Mouse (Mus musculus) Patski (cell line): ENCODE data around the gene Tnfrsf13b. TPM values are rescaled to one million over a fixed set of nuclear protein-coding genes. Genes with fewer than 3 reads are reported as not detected.

Source experiments
- ATAC-seq: fragments of 100-300 bp; one replicate; pipeline ENCODE4 v1.8.0; 2021
- CTCF ChIA-PET: fragments of 350-600 bp; sonication (Branson Sonifier 250); formaldehyde crosslinking; loops from one replicate; lab custom pipeline; 2022; ENCODE audit warnings: inconsistent platforms; lab: Charles Lee
- POLR2A ChIA-PET: fragments of 350-600 bp; sonication (Branson Sonifier 250); formaldehyde crosslinking; loops from one replicate; lab custom pipeline; 2022; ENCODE audit warnings: antibody characterized with exemption, inconsistent platforms; lab: Charles Lee
- DNase-seq: peaks from one replicate; pipeline ENCODE4 v3.0.0-alpha.2; 2011; ENCODE audit warnings: low read depth, low spot score
- H3K27me3 ChIP-seq: fragments of 371-371 bp; one replicate; pipeline ENCODE4 v1.5.1; 2021
- CTCF ChIP-seq: fragments of 100-300 bp; IDR thresholded peaks from one replicate; pipeline ENCODE4 v1.5.1; 2021
- in situ Hi-C: fragments of 300-500 bp; cut with MboI; formaldehyde crosslinking; loops from 3 replicates; pipeline ENCODE4 v1.11.1; 2018; ENCODE audit warnings: low pct_unique_long_range_greater_than_20kb, mixed read lengths
- polyA plus RNA-seq: library from polyadenylated mRNA; unstranded; gene quantifications from one replicate; pipeline ENCODE4 v1.2.3, GENCODE M21; 2021

Tnfrsf13b gene
- polyA plus RNA-seq, 1 experiment from 2014 or later: not detected

GRCm38 (mm10) chr11:61147300-61147683, 20.7 kb downstream of the Tnfrsf13b start:
- no peak for TF ChIP-seq CTCF
- ChIA-PET POLR2A (no interaction called here), CTCF (no interaction called here)
- peaks cover 5% of the 10 kb centered on the region for H3K27me3 ChIP-seq
- ATAC-seq (no peak), DNase-seq (no peak)
- in situ Hi-C loops: no loop called here

DNA sequence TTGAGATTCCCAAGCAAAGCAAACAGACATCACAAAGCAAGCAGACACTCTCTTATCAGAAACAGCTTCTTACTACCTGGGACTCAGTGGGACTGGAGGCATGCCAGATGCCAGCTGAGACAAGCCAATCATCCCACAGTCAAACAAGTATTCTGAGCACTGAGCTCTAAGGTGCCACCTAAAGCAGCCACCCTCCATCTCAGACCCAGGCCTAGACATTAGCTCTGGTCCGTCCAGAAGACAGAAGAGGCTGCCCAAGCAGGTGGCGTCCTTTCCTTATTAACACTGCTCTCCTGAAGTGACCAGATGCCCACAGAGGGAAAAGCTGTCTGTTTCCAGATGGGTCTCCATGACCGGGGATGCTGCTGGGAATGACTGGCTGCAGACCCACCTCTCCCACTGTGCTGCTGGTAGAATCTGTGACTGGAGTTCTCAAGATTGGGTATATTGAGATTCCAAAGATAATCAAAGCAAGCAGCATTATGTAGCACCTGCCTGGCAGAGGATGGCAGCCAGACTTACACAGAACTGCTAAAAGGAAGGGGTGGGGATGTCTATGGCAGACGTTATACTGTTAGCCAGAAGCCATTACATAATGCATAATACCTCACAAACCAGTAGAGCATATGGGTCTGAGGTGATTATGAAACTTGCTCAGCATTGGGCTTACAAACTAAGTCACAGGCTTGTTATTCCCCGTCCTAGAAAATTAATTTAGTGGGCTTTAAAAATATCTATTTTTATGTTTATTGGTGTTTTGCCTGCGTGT, 23.9 kb downstream of the Tnfrsf13b start:
- no peak for TF ChIP-seq CTCF
- CTCF ChIA-PET: no interaction called here
- ATAC-seq: no peak
- DNase-seq: no peak
- in situ Hi-C loops: no loop called here
- H3K27me3 ChIP-seq: no peaks in the 10 kb centered on the region
- POLR2A ChIA-PET: no interaction called here

GRCm38 (mm10) chr11:61155727-61156126, 29.2 kb downstream of the Tnfrsf13b start:
- no peak for TF ChIP-seq CTCF
- no peaks in the 10 kb centered on the region for H3K27me3 ChIP-seq
- in situ Hi-C loops: loop anchor here (5.0 kb wide), 2 partner anchors 48 to 1468 kb away; no protein-coding TSS in a partner anchor
- ChIA-PET CTCF (interaction anchor here (1.4 kb wide), 1 partner anchor 26 kb away, joined by 3 read pairs; no protein-coding TSS in a partner anchor), POLR2A (interaction anchor here (0.8 kb wide), 1 partner anchor 20 kb away, joined by 3 read pairs; no protein-coding TSS in a partner anchor)
- no peak for ATAC-seq
- DNase-seq: no peak

DNA sequence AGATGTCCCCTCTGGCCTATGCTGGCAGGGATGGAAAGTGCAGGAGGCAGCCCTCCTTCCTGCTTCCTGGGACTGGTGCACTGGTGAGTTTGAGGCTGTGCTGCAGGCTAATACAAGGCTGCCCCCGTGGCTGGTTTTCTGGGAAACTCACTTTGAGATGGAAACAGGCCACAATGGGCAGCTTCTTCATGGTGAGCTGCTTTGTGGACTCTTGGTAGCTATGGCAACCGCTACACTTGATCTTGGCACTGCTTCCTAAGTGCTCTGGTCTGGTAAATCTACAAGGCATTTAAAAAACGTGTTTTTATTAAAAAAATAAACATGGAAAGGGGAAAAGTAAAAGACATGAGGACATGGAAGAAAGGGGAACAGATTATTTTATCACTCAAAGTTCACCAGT, 31.6 kb downstream of the Tnfrsf13b start:
- no peaks in the 10 kb centered on the region for H3K27me3 ChIP-seq
- CTCF ChIA-PET: interaction anchor here (1.5 to 1.8 kb wide), 2 partner anchors 12 to 54 kb away, joined by 5 read pairs; no protein-coding TSS in a partner anchor
- in situ Hi-C loops: loop anchor here (5.0 kb wide), 2 partner anchors 51 to 1471 kb away; no protein-coding TSS in a partner anchor
- no peak for TF ChIP-seq CTCF
- DNase-seq (no peak), ATAC-seq (no peak)
- POLR2A ChIA-PET: no interaction called here

- POLR2A ChIA-PET: no interaction called here
- no peak for DNase-seq
- no peak for TF ChIP-seq CTCF
- in situ Hi-C loops: loop anchor here (5.0 kb wide), 2 partner anchors 53 to 1473 kb away; no protein-coding TSS in a partner anchor
- H3K27me3 ChIP-seq: no peaks in the 10 kb centered on the region
- CTCF ChIA-PET: no interaction called here
- no peak for ATAC-seq
Observed at GRCm38 (mm10) chr11:61159796-61160732, 33.5 kb downstream of the Tnfrsf13b start.

DNA sequence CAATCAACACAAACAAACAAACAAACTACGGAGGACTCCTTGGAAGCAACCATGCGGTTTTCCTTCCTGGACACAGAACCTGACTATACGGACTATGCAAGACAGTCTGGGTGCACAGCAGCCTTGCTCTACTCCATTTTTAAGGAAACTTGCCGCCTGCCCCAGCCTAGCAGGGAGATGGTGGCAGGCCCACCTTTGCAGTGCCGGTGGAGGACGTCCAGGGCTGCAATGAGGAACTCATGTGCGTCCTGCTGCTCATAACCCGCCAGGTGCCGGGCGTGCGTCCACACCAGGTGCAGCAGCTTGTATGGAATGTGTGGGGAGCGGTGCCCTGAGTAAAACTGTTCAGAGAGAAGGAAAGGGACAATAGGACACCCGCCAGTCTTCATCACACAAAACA, 34.6 kb downstream of the Tnfrsf13b start:
- POLR2A ChIA-PET: no interaction called here
- ATAC-seq: no peak
- CTCF ChIA-PET: no interaction called here

GRCm38 (mm10) chr11:61162776-61163175, 36.2 kb downstream of the Tnfrsf13b start:
- DNase-seq (no peak), ATAC-seq (no peak)
- no peaks in the 10 kb centered on the region for H3K27me3 ChIP-seq
- in situ Hi-C loops: no loop called here
- CTCF ChIA-PET: no interaction called here
- POLR2A ChIA-PET: interaction anchor here (0.6 kb wide), 1 partner anchor 31 kb away, joined by 3 read pairs; no protein-coding TSS in a partner anchor
- TF ChIP-seq CTCF: no peak

More for the DNA sequence above, 34.6 kb downstream of the Tnfrsf13b start:
- TF ChIP-seq CTCF: no peak
- DNase-seq: no peak
- H3K27me3 ChIP-seq: no peaks in the 10 kb centered on the region
- in situ Hi-C loops: no loop called here

DNA sequence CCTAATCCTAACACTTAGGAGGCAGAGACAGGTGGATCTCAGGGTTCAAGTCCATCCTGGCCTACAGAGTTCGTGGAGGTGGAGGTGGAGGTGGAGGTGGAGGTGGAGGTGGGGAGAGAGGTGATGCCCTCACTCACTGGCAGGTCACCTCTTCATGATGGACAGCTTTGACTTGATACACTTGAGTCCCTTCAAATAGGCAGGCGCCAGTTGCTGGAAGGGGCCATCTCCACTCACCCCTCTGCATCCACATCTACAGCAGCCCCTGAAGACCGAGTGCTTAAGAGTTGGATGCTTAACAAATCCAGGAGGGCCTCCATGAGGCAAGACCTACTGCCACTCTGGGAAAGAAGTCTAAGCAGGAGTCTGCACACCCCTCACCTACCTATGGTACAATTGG, 36.8 kb downstream of the Tnfrsf13b start:
- no peaks in the 10 kb centered on the region for H3K27me3 ChIP-seq
- ATAC-seq (no peak), DNase-seq (no peak)
- ChIA-PET POLR2A (no interaction called here), CTCF (no interaction called here)
- in situ Hi-C loops: no loop called here
- TF ChIP-seq CTCF: no peak

GRCm38 (mm10) chr11:61164366-61164765, 37.8 kb downstream of the Tnfrsf13b start:
- no peaks in the 10 kb centered on the region for H3K27me3 ChIP-seq
- no peak for TF ChIP-seq CTCF
- in situ Hi-C loops: no loop called here
- ChIA-PET CTCF (interaction anchor here (0.9 kb wide), 1 partner anchor 51 kb away, joined by 4 read pairs; no protein-coding TSS in a partner anchor), POLR2A (no interaction called here)
- DNase-seq: no peak
- no peak for ATAC-seq

DNA sequence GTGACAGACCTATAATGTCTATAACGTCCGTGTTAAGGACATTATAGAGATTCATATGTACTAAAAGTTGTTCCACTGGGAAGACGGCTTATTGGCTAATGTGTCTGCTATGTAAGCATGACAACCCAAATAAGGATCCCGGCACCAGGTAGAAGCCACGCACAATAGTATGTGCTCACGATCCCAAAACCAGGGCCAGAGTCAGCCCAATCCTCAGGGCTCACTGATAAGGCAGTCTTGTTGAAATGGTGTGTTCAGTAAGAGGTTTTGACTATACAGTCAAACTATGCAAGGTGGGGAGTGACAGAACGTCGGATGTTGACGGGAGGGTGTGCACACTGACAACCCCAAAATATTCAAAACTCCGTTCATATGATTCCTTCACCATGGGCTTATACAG, 38.3 kb downstream of the Tnfrsf13b start:
- ChIA-PET CTCF (no interaction called here), POLR2A (no interaction called here)
- no peak for TF ChIP-seq CTCF
- DNase-seq (no peak), ATAC-seq (no peak)
- H3K27me3 ChIP-seq: no peaks in the 10 kb centered on the region
- in situ Hi-C loops: no loop called here
